Mouse (Mus musculus): ENCODE data around the gene Lclat1.

Lclat1 gene

GRCm38 (mm10) chr17:73107158-73108157 is at the start of gene Lclat1:
Lclat1 (plus strand) TSS chr17:73107985.
- DNase-seq (ENCODE audit: low spot score in 2 of 2), result peak; percentile 90 to 95

DNA sequence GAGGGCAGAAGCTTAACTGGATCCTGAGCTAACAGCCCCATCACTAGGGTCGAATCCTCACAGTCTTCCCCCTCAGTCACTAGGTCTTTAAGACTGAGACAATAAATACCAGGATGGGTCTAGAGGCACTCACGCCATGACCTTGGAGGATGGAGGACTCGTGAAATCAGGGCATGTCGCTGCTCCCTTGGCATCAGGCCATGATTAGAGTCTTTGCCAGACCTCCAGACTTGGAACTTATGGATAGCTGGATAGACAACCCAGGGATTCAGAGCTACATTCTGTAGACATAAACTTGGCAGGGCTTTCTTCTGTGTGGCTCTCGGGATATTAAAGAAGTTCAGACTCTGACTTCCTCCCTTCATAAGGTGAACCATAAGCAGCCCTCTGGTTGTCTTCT is 49.5 kb upstream of the Lclat1 start:
- no peak for DNase-seq (ENCODE audit: low spot score in 2 of 2)

GRCm38 (mm10) chr17:73060224-73060896 is 47.4 kb upstream of the Lclat1 start:
- no peak for DNase-seq (ENCODE audit: low spot score in 2 of 2)

GRCm38 (mm10) chr17:73060897-73061252 is 46.9 kb upstream of the Lclat1 start:
- no peak for DNase-seq (ENCODE audit: low spot score in 2 of 2)

GRCm38 (mm10) chr17:73062701-73063100 is 45.1 kb upstream of the Lclat1 start:
- no peak for DNase-seq (ENCODE audit: low spot score in 2 of 2)

DNA sequence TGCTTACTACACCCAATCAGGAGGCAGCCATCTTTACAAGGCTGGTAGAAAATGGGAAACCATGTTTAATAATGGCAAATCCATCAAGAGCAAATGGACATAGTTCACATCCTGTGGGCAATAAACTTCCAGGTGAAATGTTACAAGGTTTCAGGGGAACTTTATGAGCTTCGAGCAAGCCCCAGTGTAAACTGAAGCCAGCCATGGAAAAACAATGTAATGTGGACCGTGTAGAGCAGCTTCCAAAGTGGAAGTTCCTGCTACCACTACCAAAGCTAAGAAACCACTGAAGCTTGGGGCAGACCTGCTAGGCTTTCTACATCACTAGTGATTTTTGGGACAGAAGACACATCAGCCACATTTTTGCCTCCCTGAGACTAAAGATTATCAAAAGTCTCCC is 44.5 kb upstream of the Lclat1 start:
- no peak for DNase-seq (ENCODE audit: low spot score in 2 of 2)

DNA sequence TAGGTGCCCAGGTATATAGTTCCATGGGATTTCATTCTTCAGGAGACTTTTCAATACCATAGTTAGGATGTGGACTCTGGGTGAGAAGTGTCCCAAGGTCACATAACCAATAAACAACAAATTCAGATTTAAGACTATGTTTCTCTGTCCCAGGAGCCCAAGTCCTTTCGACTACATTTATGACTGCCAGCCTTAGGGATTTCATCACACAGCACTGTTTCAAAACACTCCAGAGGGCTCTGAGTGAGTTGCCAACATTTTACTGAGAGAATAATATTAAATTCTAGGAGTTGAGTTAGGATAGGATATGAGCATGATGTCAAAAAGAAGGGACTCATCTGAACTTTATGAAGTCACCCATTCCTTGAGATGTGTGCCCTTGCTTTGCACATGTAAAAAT is 44.0 kb upstream of the Lclat1 start:
- DNase-seq (ENCODE audit: low spot score in 2 of 2), result no peak

DNA sequence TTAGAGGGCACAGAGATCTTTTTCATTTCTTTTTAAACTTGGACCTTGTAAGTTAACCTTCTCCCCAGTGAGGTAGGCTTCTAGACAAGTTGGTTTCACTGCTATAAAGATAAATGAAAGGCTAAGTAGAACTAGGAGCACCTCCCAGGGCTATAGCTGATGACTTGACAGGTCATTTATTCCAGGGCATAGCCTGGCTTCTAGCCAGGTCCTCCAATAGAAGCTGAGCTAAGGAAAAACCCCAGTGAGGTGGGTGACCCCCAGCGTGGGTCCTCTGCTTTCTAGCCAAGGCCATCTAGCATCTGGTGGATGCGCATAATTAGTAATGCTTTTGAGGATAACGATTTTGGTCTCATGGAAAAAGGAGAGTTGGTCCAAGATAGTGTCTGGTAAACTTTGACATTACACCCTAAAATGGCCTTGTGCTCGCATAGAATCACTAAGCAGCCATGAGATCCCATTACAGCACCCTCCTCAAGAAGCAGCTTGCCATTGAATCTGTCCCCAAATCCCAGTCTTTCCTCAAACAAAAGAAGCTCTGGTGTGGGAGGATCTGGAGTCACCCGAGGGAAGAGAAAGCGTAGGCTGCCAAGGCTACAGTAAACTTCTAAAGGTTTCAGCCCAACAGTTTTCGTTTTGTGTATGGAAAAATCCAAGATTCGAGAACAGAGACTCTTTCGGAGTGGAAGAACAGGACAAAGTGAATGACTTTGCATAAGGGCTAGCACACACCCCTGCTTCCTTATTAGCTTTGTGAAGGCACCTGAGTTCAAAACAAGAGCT is 41.2 kb upstream of the Lclat1 start:
- no peak for DNase-seq (ENCODE audit: low spot score in 2 of 2)

GRCm38 (mm10) chr17:73067423-73067822 is 40.4 kb upstream of the Lclat1 start:
- DNase-seq (ENCODE audit: low spot score in 2 of 2), result no peak

GRCm38 (mm10) chr17:73068321-73068992 is 39.3 kb upstream of the Lclat1 start:
- no peak for DNase-seq (ENCODE audit: low spot score in 2 of 2)

DNA sequence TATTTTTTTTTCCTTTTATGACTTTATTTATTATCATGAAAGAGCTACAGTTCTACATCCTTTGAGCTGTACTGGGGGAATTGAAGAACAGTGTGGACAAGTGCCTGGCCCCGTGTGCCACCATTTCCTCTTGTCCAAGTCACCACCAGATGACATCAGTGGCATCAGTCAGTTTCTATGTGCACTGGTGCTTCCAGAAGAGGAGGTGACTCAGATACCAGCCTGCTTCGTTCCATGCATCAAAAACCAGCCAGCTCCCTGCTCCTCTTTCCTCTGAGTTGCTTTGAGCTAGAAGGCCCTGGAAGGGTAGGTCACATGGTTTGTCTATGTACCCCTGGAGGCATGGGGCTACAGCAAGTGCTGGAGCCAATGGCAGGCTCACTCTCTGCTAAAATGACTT is 37.3 kb upstream of the Lclat1 start:
- no peak for DNase-seq (ENCODE audit: low spot score in 2 of 2)

DNA sequence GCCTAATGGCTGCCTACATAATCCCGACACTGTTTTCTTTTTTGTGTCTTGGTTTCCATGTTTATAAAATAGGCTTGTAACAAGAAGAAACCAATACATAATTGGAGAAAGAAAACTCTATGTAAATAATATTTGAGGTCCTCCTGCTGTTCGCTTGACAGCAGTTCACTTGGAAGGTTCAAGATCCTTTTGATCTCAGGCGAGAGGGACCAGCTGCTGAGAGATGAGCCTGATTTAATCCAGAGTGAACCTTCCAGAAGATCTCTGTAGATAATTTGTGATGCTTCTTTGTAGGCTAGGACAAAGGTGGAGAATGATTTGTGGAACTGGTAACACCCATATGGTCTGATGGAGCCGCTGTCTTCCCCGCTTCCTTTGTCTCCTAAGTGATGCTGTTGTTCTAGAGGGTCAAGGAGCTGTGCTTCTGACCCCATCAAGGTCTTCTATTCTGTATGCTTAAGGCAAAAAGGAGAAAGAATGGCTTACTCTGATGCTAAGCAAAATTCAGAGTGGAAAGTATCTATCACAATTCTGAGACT is 36.0 kb upstream of the Lclat1 start:
- no peak for DNase-seq (ENCODE audit: low spot score in 2 of 2)

GRCm38 (mm10) chr17:73072286-73072685 is 35.5 kb upstream of the Lclat1 start:
- no peak for DNase-seq (ENCODE audit: low spot score in 2 of 2)

DNA sequence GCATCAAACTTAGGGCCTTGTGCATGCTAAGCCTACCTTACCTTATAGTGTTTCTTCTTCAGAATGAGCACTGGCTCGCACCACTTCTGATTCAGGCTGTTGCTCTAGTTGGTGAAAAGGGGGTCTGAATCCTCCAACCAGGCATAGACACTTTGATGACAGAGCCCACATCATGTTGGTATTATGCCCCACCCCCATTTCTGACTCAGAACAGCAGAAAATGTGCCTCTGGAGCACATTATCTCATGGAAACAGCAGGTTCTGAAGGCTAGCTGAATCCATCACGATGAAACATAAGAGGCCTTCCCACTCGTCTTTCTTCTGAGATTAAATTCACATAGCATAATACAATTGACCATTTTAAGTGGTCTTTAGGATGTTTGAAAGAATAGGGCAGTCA is 33.2 kb upstream of the Lclat1 start:
- no peak for DNase-seq (ENCODE audit: low spot score in 2 of 2)

DNA sequence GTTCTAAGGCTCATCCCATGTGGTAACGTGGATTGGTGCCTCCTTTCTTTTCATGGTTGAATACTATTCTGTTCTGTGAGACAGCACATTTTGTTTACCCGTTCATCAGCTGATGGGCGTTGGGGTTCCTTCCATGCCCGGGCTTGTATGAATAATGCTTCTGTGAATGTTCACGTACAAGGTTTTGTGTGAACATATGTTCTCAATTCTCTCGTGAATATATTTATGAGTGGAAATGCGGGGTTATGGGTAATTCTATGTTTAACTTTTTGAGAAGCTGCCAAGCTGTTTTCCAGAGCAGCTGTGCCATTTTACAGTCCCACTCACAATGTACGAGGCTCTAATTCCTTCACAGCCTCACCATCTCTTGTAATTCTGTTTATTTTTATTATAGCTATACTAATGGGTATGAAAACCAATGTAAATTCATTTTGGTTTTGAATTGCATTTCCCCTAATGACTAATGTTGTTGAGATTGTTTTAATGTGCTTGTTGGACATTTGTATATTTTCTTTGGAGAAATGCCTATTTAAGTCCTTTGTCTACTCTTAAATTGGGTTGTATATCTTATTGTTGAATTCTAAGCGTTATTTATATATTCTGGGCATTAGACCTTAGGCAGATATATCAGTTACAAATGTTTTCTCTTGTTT is 32.4 kb upstream of the Lclat1 start:
- no peak for DNase-seq (ENCODE audit: low spot score in 2 of 2)

DNA sequence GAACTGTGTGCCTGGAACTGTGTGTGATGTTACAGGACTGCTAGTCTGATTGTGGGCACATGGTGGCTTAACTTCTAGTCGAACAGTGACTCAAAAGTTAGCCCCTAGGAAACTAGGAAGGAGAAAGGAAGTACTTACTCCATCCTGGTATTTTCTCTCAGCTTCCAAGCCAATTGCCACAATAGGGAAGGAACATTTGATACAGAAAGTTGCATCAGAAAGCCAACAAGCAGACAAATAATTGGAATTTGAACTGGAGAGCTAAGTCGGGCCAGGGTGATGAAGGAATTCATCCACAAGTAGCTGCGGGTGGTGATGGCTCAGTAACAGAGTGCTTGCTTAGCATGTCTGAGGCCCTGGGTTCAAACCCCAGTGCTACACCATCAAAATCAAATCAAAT is 30.1 kb upstream of the Lclat1 start:
- DNase-seq (ENCODE audit: low spot score in 2 of 2), result no peak

DNA sequence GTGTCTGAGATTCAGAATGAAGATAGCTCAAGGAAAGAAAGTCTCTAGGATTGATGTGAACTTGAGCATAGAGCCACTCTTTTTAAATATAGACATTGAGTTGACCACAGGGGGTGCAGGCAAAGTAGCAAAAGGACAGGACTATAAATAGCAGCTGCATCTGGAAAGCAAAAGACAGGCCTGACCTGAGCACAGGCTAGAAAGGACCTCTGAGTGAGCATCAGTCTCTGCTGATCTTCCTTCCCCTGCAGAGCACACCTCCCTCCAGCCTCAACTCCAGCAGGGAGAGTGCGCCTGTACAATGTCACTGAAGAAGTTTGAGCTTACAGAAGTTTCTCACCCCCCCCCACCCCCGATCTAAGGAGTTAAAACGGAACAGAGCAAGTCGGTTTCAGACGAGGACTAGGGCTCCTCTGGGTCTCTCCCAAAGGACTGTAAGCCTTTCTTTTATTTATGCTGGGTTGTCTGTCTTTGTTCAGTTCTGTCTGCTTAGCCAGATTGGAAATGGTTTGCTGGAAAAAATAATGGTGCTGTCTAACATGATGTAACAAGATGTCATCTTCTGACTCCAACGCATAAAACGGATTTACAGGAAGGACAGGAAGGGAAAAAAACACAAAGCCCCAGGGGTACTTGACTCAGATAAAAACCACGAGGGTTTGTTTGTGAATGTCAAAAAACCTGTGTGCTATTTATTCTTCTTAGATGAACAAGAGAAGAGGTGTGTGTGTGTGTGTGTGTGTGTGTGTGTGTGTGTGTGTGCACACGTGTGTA is 26.2 kb upstream of the Lclat1 start:
- no peak for DNase-seq (ENCODE audit: low spot score in 2 of 2)

- no peak for DNase-seq (ENCODE audit: low spot score in 2 of 2)
Observed at GRCm38 (mm10) chr17:73082506-73083196, 25.1 kb upstream of the Lclat1 start.

Data from natural killer cell, adult 2 months (primary cell).